Mouse (Mus musculus) liver, embryonic 12.5 days (tissue): ENCODE results near the gene Cd4. TPM values are rescaled to one million over a fixed set of nuclear protein-coding genes. Genes with fewer than 3 reads are reported as not detected.
A peak's percentile ranks its signal among the peaks of the same experiment; 100 is the strongest.

Experiments
- ATAC-seq: fragments of 200-750 bp; cut with Nextera tagmentation; 2 replicates; pipeline ENCODE4 v1.8.0; 2017; ENCODE audit warnings: moderate number of reproducible peaks, mild to moderate bottlenecking, moderate library complexity
- H3K27ac ChIP-seq: fragments of 300-500 bp; sonication (generic); 2 replicates; pipeline ENCODE4 v1.5.1; 2016; ENCODE audit warnings: mild to moderate bottlenecking
- H3K27me3 ChIP-seq: fragments of 300-500 bp; sonication (generic); replicated peaks from 2 replicates; pipeline ENCODE4 v1.6.1; 2016; ENCODE audit warnings: mild to moderate bottlenecking, moderate library complexity
- H3K36me3 ChIP-seq: fragments of 300-500 bp; sonication (generic); 2 replicates; pipeline ENCODE4 v1.6.1; 2016; ENCODE audit warnings: mild to moderate bottlenecking, moderate library complexity
- H3K4me1 ChIP-seq: fragments of 300-500 bp; sonication (generic); 2 replicates; pipeline ENCODE4 v1.6.1; 2016
- H3K4me2 ChIP-seq: fragments of 300-500 bp; sonication (generic); 2 replicates; pipeline ENCODE4 v1.6.1; 2016; ENCODE audit warnings: mild to moderate bottlenecking, moderate library complexity
- H3K4me3 ChIP-seq: fragments of 300-500 bp; sonication (generic); 2 replicates; pipeline ENCODE4 v1.5.1; 2016; ENCODE audit warnings: mild to moderate bottlenecking, moderate library complexity
- H3K9ac ChIP-seq: fragments of 300-500 bp; sonication (generic); 2 replicates; pipeline ENCODE4 v1.6.1; 2016; ENCODE audit warnings: mild to moderate bottlenecking, moderate library complexity
- H3K9me3 ChIP-seq: fragments of 300-500 bp; sonication (generic); replicated peaks from 2 replicates; pipeline ENCODE4 v1.6.1; 2016; ENCODE audit warnings: mild to moderate bottlenecking, moderate library complexity
- WGBS: fragments of 180-500 bp; shearing (Covaris S2); methylation state at CpG from one replicate; pipeline ENCODE4 v1.1.7; 2016; ENCODE audit not compliant: insufficient replicate concordance; 5-methylcytosine and 5-hydroxymethylcytosine counted together
- polyA plus RNA-seq: library from polyadenylated mRNA; unstranded; fragments of >200 nt; fragmentation: Nextera tagmentation; extraction: Ambion mirVana; gene quantifications from 2 replicates; pipeline ENCODE4 v1.2.1, GENCODE M21; 2016

Cd4 gene
- polyA plus RNA-seq, 1 experiment from 2014 or later, result 0.07 TPM

GRCm38 (mm10) chr6:124914511-124914910, 26.5 kb upstream of the Cd4 start:
- Histone ChIP-seq H3K9ac (no peak overlapping the region), H3K36me3 (peaks cover 9% of the 10 kb centered on the region; the same call in 1 of the 2 replicates), H3K4me1 (peaks cover 68% of the 10 kb centered on the region), H3K27me3 (peaks cover 99% of the 10 kb centered on the region), H3K4me2 (no peak overlapping the region), H3K27ac (no peak overlapping the region), H3K9me3 (no peaks in the 10 kb centered on the region), H3K4me3 (no peak overlapping the region)
- no peak for ATAC-seq
- WGBS, result 76% methylated on average over 7 of the region's 7 CpGs

GRCm38 (mm10) chr6:124913721-124914285, 25.8 kb upstream of the Cd4 start:
- ATAC-seq, result no peak
- WGBS, result 65% methylated on average over 14 of the region's 14 CpGs
- no peak overlapping the region for H3K4me3 ChIP-seq
- H3K4me1 ChIP-seq, result peaks cover 64% of the 10 kb centered on the region
- H3K27me3 ChIP-seq, result peaks cover 99% of the 10 kb centered on the region
- no peak overlapping the region for H3K4me2 ChIP-seq
- H3K9me3 ChIP-seq, result no peaks in the 10 kb centered on the region
- H3K27ac ChIP-seq, result no peak overlapping the region
- peaks cover 9% of the 10 kb centered on the region; the same call in 1 of the 2 replicates for H3K36me3 ChIP-seq
- no peak overlapping the region for H3K9ac ChIP-seq

- H3K4me1 ChIP-seq, result peaks cover 60% of the 10 kb centered on the region
- no peak for ATAC-seq
- WGBS, result 32% methylated on average over 6 of the region's 6 CpGs
Measured at GRCm38 (mm10) chr6:124913214-124913613, 25.2 kb upstream of the Cd4 start.

GRCm38 (mm10) chr6:124911533-124912218, 23.7 kb upstream of the Cd4 start, which contains the start of gene Lag3:
Lag3 (minus strand) TSS chr6:124911705.
- peaks cover 46% of the 10 kb centered on the region for H3K4me1 ChIP-seq
- H3K27ac ChIP-seq, result no peak within 1 kb of the TSS
- ATAC-seq, result no peak
- peaks cover 9% of the 10 kb centered on the region; the same call in 1 of the 2 replicates for H3K36me3 ChIP-seq
- no peak within 1 kb of the TSS; the same call in 1 of the 2 replicates for H3K4me2 ChIP-seq
- H3K4me3 ChIP-seq, result no peak within 1 kb of the TSS
- H3K27me3 ChIP-seq, result peaks cover 91% of the 10 kb centered on the region
- H3K9me3 ChIP-seq, result no peaks in the 10 kb centered on the region
- WGBS, result 26% methylated on average over 12 of the region's 13 CpGs
- no peak within 1 kb of the TSS for H3K9ac ChIP-seq

More at GRCm38 (mm10) chr6:124913214-124913613, 25.2 kb upstream of the Cd4 start:
- Histone ChIP-seq H3K27me3 (peaks cover 99% of the 10 kb centered on the region), H3K9me3 (no peaks in the 10 kb centered on the region), H3K9ac (no peak overlapping the region), H3K27ac (no peak overlapping the region), H3K4me3 (no peak overlapping the region), H3K36me3 (peaks cover 9% of the 10 kb centered on the region; the same call in 1 of the 2 replicates), H3K4me2 (no peak overlapping the region)

GRCm38 (mm10) chr6:124910032-124910431, 22.0 kb upstream of the Cd4 start:
- H3K27ac ChIP-seq, result no peak overlapping the region
- peak overlapping the region; percentile 16; the same call in 1 of the 2 replicates for H3K4me3 ChIP-seq

GRCm38 (mm10) chr6:124907767-124908166, 19.7 kb upstream of the Cd4 start:
- Histone ChIP-seq H3K27me3 (peaks cover 69% of the 10 kb centered on the region), H3K27ac (no peak overlapping the region), H3K4me2 (no peak overlapping the region), H3K4me1 (peaks cover 24% of the 10 kb centered on the region), H3K9me3 (no peaks in the 10 kb centered on the region), H3K4me3 (no peak overlapping the region), H3K36me3 (no peaks in the 10 kb centered on the region), H3K9ac (no peak overlapping the region)
- 59% methylated on average over 1 of the region's 1 CpGs for WGBS
- no peak for ATAC-seq

More at GRCm38 (mm10) chr6:124910032-124910431, 22.0 kb upstream of the Cd4 start:
- H3K9ac ChIP-seq, result no peak overlapping the region
- H3K4me2 ChIP-seq, result peak overlapping the region; percentile 45
- H3K9me3 ChIP-seq, result no peaks in the 10 kb centered on the region
- peaks cover 30% of the 10 kb centered on the region for H3K4me1 ChIP-seq
- H3K27me3 ChIP-seq, result peaks cover 87% of the 10 kb centered on the region
- H3K36me3 ChIP-seq, result peaks cover 9% of the 10 kb centered on the region; the same call in 1 of the 2 replicates
- WGBS, result 7% methylated on average over 32 of the region's 32 CpGs
- ATAC-seq, result no peak

GRCm38 (mm10) chr6:124904991-124905860, 17.2 kb upstream of the Cd4 start:
- peaks cover 22% of the 10 kb centered on the region for H3K4me1 ChIP-seq
- no peaks in the 10 kb centered on the region for H3K36me3 ChIP-seq
- 57% methylated on average over 14 of the region's 16 CpGs for WGBS
- H3K27me3 ChIP-seq, result peaks cover 44% of the 10 kb centered on the region
- H3K9me3 ChIP-seq, result no peaks in the 10 kb centered on the region
- peak overlapping the region; percentile 29; the same call in 1 of the 2 replicates for H3K9ac ChIP-seq
- H3K4me2 ChIP-seq, result no peak overlapping the region; the same call in 1 of the 2 replicates
- no peak for ATAC-seq
- no peak overlapping the region for H3K4me3 ChIP-seq
- peak overlapping the region; percentile 73; the same call in 1 of the 2 replicates for H3K27ac ChIP-seq

GRCm38 (mm10) chr6:124904161-124904981, 16.4 kb upstream of the Cd4 start:
- Histone ChIP-seq H3K4me3 (peak overlapping the region; percentile 61), H3K9ac (peak overlapping the region; percentile 60), H3K27ac (peak overlapping the region; percentile 73), H3K27me3 (peaks cover 35% of the 10 kb centered on the region), H3K36me3 (no peaks in the 10 kb centered on the region), H3K4me2 (peak overlapping the region; percentile 85), H3K9me3 (no peaks in the 10 kb centered on the region), H3K4me1 (peaks cover 15% of the 10 kb centered on the region)
- ATAC-seq, result peak; percentile 64
- WGBS, result 22% methylated on average over 24 of the region's 24 CpGs

- Histone ChIP-seq H3K9me3 (no peaks in the 10 kb centered on the region), H3K4me2 (peak overlapping the region; percentile 85), H3K9ac (peak overlapping the region; percentile 60), H3K4me3 (peak overlapping the region; percentile 61), H3K36me3 (no peaks in the 10 kb centered on the region), H3K4me1 (peaks cover 15% of the 10 kb centered on the region), H3K27ac (peak overlapping the region; percentile 73), H3K27me3 (peaks cover 28% of the 10 kb centered on the region)
- under 1% methylated on average over 23 of the region's 23 CpGs for whole genome bisulfite sequencing
- peak; percentile 83 for ATAC-seq
Measured at GRCm38 (mm10) chr6:124903580-124904151, 15.6 kb upstream of the Cd4 start.

GRCm38 (mm10) chr6:124901851-124902250, 13.8 kb upstream of the Cd4 start:
- no peak for ATAC-seq
- no peak overlapping the region for H3K9ac ChIP-seq
- peaks cover 15% of the 10 kb centered on the region for H3K4me1 ChIP-seq
- no peak overlapping the region for H3K27ac ChIP-seq
- H3K36me3 ChIP-seq, result no peaks in the 10 kb centered on the region
- no peak overlapping the region for H3K4me3 ChIP-seq
- H3K27me3 ChIP-seq, result peaks cover 19% of the 10 kb centered on the region
- H3K4me2 ChIP-seq, result no peak overlapping the region
- no peaks in the 10 kb centered on the region for H3K9me3 ChIP-seq
